Mouse (Mus musculus) right cerebral cortex, postnatal 10 days (tissue): ENCODE measurements around the gene Slamf8.

Source experiments
- DNase-seq, 2 experiments: peaks; one replicate each; pipeline ENCODE4 v3.0.0; 2021; ENCODE audit warnings: low spot score in 2 of 2

The Slamf8 gene

GRCm38 (mm10) chr1:172593956-172594355 is 3.6 kb upstream of the Slamf8 start:
- no peak for DNase-seq

GRCm38 (mm10) chr1:172593321-172593720 is 3.0 kb upstream of the Slamf8 start:
- DNase-seq: no peak

GRCm38 (mm10) chr1:172585612-172586567 is 4.5 kb downstream of the Slamf8 start:
- DNase-seq: no peak

GRCm38 (mm10) chr1:172585026-172585425 is 5.3 kb downstream of the Slamf8 start:
- DNase-seq: no peak

- no peak for DNase-seq
Observed at GRCm38 (mm10) chr1:172584271-172584670, 6.1 kb downstream of the Slamf8 start.

GRCm38 (mm10) chr1:172582436-172582835 is 7.9 kb downstream of the Slamf8 start:
- no peak for DNase-seq

- no peak for DNase-seq
Observed at GRCm38 (mm10) chr1:172580116-172580515, 10.3 kb downstream of the Slamf8 start.

- DNase-seq: no peak
Observed at GRCm38 (mm10) chr1:172567758-172568157, 22.6 kb downstream of the Slamf8 start.

GRCm38 (mm10) chr1:172566131-172566530 is 24.2 kb downstream of the Slamf8 start:
- DNase-seq: no peak

- no peak for DNase-seq
Observed at GRCm38 (mm10) chr1:172563465-172563828, 26.9 kb downstream of the Slamf8 start.

- peak; percentile 67 to 73 for DNase-seq
Observed at GRCm38 (mm10) chr1:172562641-172563464, 27.5 kb downstream of the Slamf8 start.

- DNase-seq: no peak
Observed at GRCm38 (mm10) chr1:172555638-172556037, 34.7 kb downstream of the Slamf8 start, which contains the start of gene Vsig8. Gene Vsig8, plus strand, starts transcription at chr1:172555938.

GRCm38 (mm10) chr1:172552623-172553022 is 37.7 kb downstream of the Slamf8 start:
- DNase-seq: no peak

GRCm38 (mm10) chr1:172551009-172551408 is 39.4 kb downstream of the Slamf8 start:
- no peak for DNase-seq

GRCm38 (mm10) chr1:172550551-172550951 is 39.8 kb downstream of the Slamf8 start:
- peak; percentile 62 to 73 for DNase-seq

GRCm38 (mm10) chr1:172549717-172550116 is 40.7 kb downstream of the Slamf8 start:
- no peak for DNase-seq

GRCm38 (mm10) chr1:172549314-172549713 is 41.1 kb downstream of the Slamf8 start:
- DNase-seq: no peak

- DNase-seq: no peak
Observed at GRCm38 (mm10) chr1:172548501-172548900, 41.9 kb downstream of the Slamf8 start.

GRCm38 (mm10) chr1:172546062-172546461 is 44.3 kb downstream of the Slamf8 start:
- DNase-seq: no peak

- DNase-seq: no peak
Observed at GRCm38 (mm10) chr1:172540283-172540820, 50.0 kb downstream of the Slamf8 start.

- no peak for DNase-seq
Observed at GRCm38 (mm10) chr1:172539827-172540226, 50.5 kb downstream of the Slamf8 start.

- no peak for DNase-seq
Observed at GRCm38 (mm10) chr1:172535116-172535515, 55.3 kb downstream of the Slamf8 start.
